Mouse (Mus musculus): Measurements from ENCODE around the gene Impg2.

DNA sequence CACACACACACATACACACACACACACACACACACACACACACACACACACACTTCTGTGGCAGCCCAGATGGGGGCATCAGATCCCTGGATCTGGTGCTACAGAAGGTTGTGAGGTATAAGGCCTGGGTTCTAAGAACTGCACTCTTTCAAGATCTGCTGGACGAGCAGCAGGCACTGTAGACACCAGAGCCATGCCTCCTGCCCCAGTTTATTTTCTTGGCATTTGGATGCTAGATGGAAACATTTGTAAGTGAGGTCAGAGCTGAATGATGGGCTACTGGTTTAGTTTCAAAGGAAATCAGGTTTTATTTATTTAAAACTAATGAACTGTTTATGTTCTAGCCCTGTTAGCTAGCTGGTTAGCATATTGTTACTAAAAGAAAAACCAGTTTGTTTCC lies 90.8 kb downstream of the Impg2 start:
- TF ChIP-seq GATA1 (IDR thresholded peaks at IDR 0.05; ENCODE audit: borderline replicate concordance, low read length) (no peak), CTCF (IDR thresholded peaks at IDR 0.05; ENCODE audit: low read depth, low read length) (no peak)
